Mouse (Mus musculus) liver, embryonic 14.5 days (tissue): Measurements from ENCODE around the gene Pacrg.

Experiments
- CTCF ChIP-seq: IDR thresholded peaks from 2 replicates; pipeline ENCODE4 v1.5.1; 2016; ENCODE audit warnings: antibody characterized with exemption, low read depth, control low read depth
- EP300 ChIP-seq: IDR thresholded peaks from 2 replicates; pipeline ENCODE4 v1.6.1; 2016; ENCODE audit warnings: antibody characterized with exemption, low read depth

DNA sequence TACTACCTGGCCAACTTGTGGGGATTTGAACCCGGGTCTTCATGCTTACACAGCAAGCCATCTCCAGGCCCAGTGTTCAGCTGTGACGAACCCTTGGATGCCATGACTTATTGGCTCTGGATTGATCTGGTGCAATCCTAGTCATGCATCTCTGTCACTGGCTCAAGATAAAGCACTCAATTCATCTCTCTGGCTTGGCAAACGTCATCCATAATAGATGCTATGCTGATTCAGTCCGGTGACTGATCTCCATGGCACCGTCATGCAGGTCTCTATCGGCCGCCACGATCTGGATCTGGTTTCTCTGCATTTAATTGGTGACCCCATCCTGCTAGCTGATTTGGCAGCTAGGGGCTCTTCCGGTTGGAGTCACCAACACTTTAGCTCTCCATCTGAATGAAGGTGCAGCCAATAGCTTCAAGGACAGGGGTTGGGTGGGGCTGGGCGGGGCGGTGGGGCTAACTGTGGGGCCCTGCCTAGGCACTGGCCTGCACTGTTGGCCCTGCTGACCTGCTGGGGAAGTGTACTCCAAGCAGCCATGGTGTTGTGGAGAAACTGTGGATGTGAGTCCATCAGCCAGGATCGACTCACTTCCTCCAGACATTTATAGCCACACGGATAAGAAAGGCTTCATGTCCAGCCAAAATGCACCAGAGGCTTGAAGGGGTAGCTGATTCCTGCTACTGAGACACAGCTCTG lies 470.0 kb downstream of the Pacrg start:
- no peak for TF ChIP-seq CTCF
- TF ChIP-seq EP300 = no peak
